Mouse (Mus musculus): ENCODE results near the gene Rbfox3. TPM values are rescaled to one million over a fixed set of nuclear protein-coding genes. Genes with fewer than 3 reads are reported as not detected.

The Rbfox3 gene
- 0.35 and 0.60 TPM in 2 replicates for polyA plus RNA-seq (2015; fragmentation: Nextera tagmentation; extraction: Ambion mirVana)

DNA sequence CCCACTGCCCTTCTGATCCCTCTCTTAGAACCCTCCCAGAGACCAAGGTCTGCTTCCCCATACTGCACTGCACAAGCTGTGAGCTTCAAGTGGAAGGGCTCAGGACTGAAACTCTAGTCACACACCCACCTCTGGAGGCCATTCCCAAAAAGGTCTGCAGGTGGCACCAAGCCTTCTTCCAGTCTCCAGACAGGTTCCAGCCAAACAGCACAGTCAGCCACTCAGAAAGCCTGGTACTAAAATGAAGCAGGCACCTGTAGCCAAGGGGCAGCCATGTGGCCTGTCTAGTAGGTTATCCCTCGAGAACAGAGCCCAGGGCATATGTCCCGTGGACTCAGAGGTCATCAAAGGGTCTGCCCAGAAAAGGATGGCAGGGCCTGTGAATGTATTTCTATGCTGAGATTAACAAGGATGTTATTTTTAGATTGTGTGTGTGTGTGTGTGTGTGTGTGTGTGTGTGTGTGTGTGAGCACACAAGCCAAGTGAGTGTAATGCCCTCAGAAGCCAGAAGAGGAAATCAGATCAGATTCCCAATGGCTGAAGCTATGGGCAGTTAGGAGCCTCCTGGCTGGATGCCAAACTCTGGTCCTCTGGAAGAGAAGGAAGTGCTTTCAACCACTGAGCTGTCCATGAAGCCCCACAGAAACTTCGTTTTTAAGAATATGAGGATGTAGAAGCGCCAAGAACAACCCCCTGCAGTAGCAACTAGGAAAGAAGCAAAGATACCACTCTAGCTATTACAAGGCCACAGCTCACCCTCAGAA, at the start of gene Rbfox3:
TSS of gene Rbfox3 (minus strand) at position 291 of the 764 bp plus-strand sequence.

DNA sequence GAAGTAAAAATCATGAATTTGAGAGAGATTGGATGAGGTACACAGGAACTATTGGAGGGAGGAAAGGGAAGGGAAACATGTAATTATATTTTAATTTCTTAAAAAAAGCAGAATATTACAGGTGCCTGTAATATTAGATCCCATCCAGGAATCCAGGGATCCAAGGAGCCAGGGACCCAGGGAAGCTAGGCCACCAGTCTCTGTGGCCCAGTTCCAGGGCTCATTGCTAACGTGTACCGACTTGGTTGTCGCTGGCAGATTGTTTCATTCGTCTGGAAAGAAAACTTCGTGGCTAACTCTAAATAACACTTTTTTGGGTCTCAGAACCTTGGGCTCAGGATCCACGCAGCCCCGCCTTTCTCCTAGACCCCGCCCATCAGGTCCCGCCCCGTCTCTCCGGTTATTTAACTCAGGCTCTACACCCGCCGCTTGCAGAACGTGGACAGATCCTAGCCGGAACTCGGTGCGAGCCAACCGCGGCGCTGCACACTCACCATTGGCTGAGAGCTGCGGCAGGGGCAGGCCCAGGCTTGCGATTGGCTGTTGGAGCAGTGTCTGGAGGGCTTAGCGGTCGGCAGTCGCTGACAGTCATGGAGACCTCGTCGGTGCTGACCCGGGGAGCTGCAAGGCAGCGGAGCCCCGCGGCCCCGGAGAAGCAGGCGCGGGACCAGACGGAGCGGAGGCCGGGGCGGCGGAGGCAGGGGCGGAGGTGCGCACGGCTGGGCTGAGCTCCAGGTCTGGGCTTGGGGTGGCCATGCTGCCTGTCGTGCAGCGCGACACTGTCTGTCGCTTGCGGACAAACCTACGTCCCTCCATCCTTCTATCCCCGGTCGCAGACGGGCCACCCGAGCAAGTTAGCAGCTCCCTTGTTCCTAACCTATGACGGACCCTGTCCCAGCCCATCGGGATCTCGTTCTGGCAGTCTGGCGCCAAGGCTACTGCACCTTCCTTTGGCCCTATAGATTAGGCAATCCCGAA, 434.7 kb downstream of the Rbfox3 start, which contains the start of gene Engase:
TSS of gene Engase (plus strand) at position 434 of the 978 bp plus-strand sequence.

Small RNA genes lying within 50 kb of the gene (microRNA-seq; reads per million reads assigned to microRNA genes)
- 0 reads per million in 2 experiments for gene Gm25040

Other genes with a start within 250 kb of the Rbfox3 start
- gene Enpp7, start 76.6 kb upstream of the Rbfox3 start, polyA plus RNA-seq (2015; fragmentation: Nextera tagmentation; extraction: Ambion mirVana) = not detected in 2 replicates
- gene Cbx2, start 111.4 kb upstream of the Rbfox3 start, polyA plus RNA-seq (2015; fragmentation: Nextera tagmentation; extraction: Ambion mirVana) = 3.4 and 3.8 TPM in 2 replicates
- gene Cbx8, start 129.4 kb upstream of the Rbfox3 start, polyA plus RNA-seq (2015; fragmentation: Nextera tagmentation; extraction: Ambion mirVana) = 3.1 and 5.7 TPM in 2 replicates
- 3.2 and 6.5 TPM in 2 replicates for gene Cbx4, start 174.6 kb upstream of the Rbfox3 start, polyA plus RNA-seq (2015; fragmentation: Nextera tagmentation; extraction: Ambion mirVana)

Measured in skeletal muscle tissue, postnatal 0 days (tissue).